Mouse (Mus musculus) cerebellum, postnatal 25 days (tissue): ENCODE data around the gene Rhbdf1.

Experiments
- DNase-seq, 2 experiments: peaks; one replicate each; pipeline ENCODE4 v3.0.0; 2021; ENCODE audit warnings: mixed read lengths in 2 of 2

Rhbdf1 gene

DNA sequence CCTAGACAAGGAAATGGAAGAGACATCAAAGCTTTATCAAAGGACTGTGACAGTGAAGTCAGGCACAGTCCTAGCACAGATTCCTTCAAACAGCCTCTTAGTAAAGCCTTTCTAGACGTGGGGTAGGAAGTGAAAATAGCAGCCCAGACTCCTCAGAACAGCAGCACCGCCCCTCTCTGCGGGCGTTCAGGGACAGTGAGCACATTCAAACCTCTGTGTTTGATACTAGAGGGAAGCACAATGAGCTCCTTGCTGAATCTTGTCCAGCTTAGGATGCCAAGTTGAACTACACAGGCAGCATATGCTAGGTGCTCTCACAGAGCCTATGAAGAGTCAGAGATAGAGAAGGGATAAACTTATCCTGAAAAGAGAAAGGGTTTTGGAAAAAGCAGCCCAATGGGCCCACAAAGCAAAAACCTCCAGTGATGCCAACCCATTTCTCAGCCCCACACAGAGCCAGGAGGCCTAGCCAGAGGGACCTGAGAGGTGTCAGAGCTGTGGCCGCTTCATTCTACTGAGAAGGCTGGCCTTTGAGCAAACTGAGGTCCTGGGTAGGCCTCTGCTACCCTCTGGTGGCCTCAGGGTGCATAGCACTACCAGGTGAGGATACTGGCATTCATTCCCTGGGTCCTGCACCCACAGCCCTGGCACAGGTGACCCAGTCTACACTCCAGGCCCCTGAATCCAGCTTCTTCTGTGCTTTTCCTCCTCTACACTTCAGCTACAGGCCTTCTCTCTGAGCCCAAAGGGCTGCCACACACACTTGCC is 16.2 kb upstream of the Rhbdf1 start:
- DNase-seq, result peak; percentile 88 to 90

DNA sequence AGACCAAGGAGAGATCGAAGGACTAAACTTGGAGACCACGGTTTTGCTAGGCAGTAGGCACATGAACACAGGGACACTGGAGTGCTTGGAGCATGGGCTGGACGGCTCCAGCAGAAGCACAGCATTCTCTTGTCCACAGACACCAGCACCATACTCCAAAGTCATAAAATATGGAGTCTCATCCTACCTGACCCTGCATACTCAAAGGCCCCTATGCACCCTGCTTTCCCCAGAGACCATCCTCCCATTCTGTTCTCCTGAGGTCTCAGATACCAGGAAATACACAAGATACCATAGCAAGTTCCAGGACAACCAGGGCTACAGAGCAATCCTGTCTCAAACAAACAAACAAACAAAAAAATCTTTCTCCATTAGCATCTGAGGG is 15.3 kb upstream of the Rhbdf1 start:
- DNase-seq, result no peak

DNA sequence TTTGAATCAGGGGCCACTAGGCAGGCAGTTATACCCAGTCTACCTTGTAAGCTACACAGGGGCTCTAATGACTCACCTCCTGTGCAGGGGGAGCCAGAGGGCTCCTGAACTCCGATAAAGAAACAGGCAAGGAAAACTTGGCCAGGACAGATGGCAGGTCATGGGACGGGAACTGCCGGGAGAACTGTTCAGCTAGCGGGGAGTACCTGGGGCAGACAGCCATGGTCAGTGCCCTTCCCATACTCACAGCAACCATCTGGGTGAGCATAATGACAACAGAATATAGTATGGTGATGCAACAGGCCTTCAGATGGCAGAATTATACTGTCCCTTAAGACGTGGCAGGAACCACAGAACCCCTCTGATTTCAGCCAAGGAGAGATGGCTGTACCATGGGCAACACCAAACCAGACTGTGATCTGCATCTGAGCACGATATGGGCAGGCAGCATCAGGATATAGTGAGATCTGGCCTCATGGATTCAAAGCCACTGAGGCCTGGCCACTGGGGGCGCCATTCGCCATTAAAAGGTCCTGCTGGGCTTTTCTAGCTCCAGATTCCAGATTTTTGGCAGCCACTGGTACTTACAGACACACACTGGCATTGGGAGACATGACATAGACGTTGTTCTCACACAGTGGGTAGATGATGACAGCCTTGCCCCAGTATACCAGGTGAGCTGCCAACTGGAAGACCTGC is 14.8 kb upstream of the Rhbdf1 start:
- DNase-seq, result peak; percentile 75 to 85

DNA sequence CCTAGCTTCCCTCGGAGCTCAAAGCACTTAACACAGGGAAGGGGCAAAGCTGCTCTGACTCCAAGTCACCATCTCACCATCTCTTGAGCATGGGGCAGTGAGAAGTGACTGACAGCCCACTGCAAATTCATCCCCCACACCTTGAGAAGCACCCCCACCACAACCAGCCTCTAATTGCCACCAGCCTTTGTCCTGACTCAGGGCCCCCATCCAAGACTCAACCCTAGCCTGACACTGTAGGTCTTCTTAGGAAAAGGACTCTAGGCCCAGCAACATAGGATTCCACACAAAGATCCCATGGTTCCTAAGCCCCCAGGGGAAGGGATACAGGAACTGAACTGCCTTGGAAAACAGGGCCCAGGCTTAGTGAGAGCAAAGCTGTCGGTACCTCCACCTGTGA is 14.0 kb upstream of the Rhbdf1 start:
- DNase-seq, result peak in 1 of 2 experiments; percentile 18

- peak; percentile 52 to 70 for DNase-seq
These were observed 13.5 kb upstream of the Rhbdf1 start for GRCm38 (mm10) chr11:32235646-32236045.

GRCm38 (mm10) chr11:32234816-32235485 is 12.9 kb upstream of the Rhbdf1 start:
- DNase-seq, result peak; percentile 23 to 25

DNA sequence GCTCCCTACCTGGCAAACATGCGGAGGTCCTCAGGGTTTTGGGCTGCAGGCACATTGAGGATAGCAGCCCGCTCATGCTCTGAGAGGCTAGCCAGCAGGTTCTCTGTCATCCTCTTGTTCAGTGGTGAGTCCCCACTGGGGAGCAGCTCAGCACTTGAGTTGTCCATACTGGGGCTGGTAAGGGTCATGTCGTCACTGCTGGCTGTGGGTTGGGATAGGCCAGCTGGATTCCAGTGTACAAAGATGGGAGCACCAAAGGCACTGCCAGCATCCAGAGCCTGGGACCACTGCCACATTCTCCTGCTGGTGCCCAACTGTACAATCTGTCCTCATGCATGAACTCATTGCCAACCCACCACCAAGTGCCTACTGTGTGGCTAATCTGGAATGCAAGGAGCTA is 11.8 kb upstream of the Rhbdf1 start:
- DNase-seq, result peak; percentile 60 to 65

DNA sequence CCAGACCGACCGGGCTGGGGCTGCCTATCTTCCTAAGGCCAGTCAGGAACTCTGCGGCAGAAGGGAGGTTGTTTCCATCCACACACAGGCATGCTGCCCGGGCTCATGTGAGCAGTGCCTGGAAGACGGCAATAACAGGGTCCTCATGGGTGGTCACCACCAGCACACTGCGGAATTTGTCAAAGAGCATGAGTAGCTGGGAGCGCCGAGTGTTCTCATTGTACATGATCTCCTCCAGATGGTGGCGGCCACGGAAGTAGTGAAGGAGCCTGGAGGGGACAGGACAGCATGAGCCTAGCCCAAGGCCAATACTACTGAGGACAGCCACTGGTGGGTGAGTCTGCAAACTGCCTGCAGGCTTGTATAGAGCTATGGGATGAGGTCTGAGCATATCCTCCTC is 10.7 kb upstream of the Rhbdf1 start:
- peak; percentile 53 to 60 for DNase-seq

DNA sequence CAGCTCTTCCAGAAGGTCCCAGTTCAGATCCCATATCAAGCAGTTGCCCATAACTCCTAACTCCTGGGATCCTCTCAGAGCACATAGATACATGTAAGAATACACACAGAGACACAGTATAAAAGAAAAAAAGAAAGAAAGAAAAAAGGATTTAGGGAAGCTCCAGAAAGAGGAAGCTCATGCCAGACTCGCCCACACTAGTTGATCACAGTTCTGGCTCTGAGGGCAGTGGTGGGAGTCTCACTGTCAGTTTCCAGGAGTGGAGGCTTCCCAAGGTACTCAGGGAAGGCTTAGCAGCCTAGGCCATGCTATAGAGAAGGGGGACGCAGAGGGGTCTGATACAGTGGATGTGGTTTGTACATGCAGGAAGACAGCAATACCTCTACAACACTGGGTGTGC is 9.0 kb upstream of the Rhbdf1 start:
- no peak for DNase-seq

DNA sequence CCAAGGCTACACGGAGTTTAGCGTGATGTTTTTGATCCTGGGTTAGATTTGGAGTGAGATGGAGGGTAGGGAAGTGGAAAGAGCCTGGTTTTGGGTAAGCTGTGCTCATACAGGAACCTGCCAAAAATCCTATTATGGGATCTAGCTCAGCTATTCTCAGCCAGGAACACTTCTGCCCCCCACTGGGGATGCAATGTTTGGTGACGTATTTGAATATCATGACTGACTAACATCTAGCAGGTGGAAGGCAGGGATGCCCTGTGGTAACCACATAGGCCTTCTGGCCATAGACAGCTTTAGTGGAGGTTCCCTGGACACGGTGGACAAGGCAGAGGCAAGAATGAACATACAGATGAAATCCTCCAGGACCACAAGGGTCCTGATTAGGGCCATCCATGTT is 8.1 kb upstream of the Rhbdf1 start:
- peak; percentile 50 to 72 for DNase-seq

- no peak for DNase-seq
These were observed 6.3 kb upstream of the Rhbdf1 start for GRCm38 (mm10) chr11:32228292-32228845.

DNA sequence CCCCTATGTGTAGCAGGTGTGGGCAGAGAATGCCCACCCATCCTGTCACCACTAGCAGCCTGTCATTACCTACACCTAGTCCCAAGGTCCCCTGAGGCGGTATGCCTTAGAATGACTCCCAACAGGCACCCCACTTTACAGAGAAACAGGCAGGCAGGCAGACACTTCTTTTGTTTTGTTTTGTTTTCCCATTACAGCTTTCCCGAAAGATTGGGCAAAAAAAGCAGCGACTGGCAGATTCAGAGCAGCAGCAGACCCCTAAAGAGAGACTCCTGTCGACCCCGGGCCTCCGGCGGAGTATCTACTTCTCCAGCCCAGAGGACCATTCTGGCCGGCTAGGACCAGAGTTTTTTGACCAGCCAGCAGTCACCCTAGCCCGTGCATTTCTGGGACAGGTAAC is 5.5 kb upstream of the Rhbdf1 start:
- no peak for DNase-seq

GRCm38 (mm10) chr11:32227041-32227440 is 4.9 kb upstream of the Rhbdf1 start:
- peak in 1 of 2 experiments; percentile 60 for DNase-seq

DNA sequence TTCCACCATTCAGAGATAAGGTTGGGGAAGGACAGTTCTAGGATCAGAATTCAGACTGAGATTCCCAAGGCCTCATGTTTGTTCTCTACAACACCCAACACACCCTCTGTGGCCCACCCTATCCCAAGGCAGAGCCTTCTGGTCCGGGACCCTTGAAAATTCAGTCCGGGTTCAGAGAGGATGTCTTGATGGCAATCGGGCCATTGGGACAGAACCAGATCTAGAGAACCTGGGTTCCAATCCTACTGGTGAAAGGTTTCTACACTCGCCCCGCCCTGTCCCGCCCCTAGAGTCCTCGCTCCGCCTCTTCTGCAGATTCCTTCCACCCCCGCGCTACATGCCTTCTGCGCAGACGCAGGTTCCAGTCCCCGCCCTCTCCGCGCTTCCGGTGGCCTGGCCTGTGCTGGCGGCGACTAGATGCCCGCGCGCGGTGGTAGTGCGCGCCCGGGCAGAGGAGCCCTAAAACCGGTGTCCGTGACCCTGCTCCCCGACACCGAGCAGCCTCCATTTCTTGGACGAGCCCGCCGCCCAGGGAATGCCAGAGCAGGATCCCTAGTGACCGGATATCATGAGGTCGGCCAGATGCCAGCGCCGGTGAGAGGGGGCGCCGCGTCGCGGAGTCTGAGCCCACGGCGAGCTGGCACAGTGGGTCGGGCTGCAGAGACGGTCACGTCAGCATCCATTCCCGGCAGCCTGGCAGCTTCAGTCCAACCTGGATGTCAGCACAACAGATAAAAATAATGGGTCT is 4.2 kb upstream of the Rhbdf1 start, which contains the start of gene Mpg:
Mpg (plus strand) TSS at position 382 of the 748 bp plus-strand sequence.
- peak; percentile 90 to 94 for DNase-seq

DNA sequence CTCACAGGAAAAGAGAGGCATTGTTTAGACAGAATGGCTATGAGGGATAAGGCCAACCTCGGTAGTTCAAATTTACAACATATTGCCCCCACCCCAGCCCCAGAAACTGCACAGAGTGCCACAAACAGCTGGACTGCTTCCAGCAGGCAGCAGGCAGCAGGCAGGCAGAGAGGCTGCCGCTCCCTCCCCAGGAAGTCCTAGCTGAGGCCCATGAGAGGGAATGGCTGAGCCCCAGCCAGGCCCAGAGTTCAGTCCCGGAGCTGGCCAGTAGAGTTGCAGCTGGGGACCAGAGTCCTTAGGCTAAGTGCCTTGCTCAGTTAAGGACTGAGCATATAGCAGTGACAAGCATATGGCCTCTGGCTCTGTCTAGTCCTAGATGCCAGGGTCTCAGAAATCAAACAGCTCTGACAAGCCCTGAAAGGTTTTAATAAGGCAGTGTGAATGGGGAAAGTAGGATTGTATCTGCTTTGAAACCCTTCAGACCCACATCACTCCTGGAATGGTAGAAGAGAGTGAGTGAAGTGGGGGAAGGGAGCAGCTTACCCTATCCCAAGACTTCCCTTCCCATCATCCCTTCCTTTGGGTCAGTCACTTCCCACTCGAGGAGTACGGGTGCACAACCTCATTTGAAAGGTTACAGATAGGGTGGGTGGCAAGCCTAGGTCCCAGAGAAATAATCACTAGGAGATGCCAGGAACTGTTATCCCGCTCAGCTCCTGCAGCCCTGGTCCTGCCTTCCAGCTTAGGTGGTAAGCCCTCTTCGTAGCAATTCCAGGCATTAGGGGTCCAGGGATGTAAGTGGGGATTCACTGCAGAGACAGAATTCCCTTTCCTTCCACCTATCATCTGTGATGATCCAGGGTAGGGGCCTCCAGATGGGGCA is 3.4 kb upstream of the Rhbdf1 start:
- DNase-seq, result no peak

DNA sequence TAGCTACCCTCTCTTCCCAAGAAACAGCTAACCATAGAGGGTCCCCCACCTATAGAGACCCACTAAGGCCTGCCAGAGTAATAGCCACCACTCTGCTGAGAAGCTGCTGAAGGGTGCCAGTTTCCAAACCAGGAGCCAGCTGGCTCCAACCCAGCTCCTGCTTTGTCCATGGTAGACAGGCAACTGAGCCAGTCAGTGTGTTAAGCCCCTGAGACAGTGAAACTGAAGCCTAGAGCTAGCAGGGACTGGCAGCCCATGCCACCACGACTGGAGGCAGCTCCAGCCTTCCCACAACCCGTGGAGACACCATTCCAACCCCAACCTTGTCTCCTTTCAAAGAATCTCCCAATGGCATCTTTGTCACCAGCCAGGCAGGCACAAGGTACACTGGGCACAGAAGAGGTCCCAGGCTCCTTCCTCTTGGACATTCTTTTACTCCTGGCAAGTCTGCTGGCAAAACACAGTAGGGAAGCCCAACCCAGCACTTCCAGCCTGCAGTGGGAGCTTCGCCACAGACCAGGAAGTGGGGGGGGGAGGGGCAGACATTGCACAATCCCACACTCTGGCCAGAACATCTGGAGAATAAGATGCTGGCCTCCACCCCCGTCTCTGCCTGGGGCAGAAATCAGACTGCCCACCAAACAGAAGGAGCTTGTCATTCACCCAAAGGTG is 2.5 kb upstream of the Rhbdf1 start:
- DNase-seq, result peak; percentile 53 to 69

GRCm38 (mm10) chr11:32223297-32223967 is 1.3 kb upstream of the Rhbdf1 start:
- DNase-seq, result no peak

- DNase-seq, result peak in 1 of 2 experiments; percentile 50
These were observed 582 bp upstream of the Rhbdf1 start for GRCm38 (mm10) chr11:32222570-32223194.

- peak; percentile 47 to 64 for DNase-seq
These were observed 712 bp downstream of the Rhbdf1 start for GRCm38 (mm10) chr11:32221225-32221950.
